Mouse (Mus musculus) erythroid progenitor cell, adult 5-6 weeks (primary cell): ENCODE measurements around the gene Tfap2a. TPM values are rescaled to one million over a fixed set of nuclear protein-coding genes. Genes with fewer than 3 reads are reported as not detected.

Experiments used
- ATAC-seq: replicated peaks from 2 replicates; pipeline ENCODE4 v1.8.0; 2016; ENCODE audit warnings: moderate number of reproducible peaks, mild to moderate bottlenecking, moderate TSS enrichment, inconsistent platforms; ENCODE audit not compliant: poor library complexity, low FRiP score, severe bottlenecking
- total RNA-seq, 2 experiments: library from RNA; stranded (forward) in 1 of 2; stranded (reverse) in 1 of 2; fragments of 150-400 nt in 1 of 2; fragments of 186-747, 209-891 nt in 1 of 2; gene quantifications; 2 replicates each; pipeline versions ENCODE4 v1.2.3 to v1.2.4; 2015 to 2017; ENCODE audit warnings: low replicate concordance in 2 of 2

Gene Tfap2a
- not detected in 2 replicates for total RNA-seq (2015; ENCODE audit: low replicate concordance)
- total RNA-seq (2017; ENCODE audit: low replicate concordance), result not detected in 2 replicates

DNA sequence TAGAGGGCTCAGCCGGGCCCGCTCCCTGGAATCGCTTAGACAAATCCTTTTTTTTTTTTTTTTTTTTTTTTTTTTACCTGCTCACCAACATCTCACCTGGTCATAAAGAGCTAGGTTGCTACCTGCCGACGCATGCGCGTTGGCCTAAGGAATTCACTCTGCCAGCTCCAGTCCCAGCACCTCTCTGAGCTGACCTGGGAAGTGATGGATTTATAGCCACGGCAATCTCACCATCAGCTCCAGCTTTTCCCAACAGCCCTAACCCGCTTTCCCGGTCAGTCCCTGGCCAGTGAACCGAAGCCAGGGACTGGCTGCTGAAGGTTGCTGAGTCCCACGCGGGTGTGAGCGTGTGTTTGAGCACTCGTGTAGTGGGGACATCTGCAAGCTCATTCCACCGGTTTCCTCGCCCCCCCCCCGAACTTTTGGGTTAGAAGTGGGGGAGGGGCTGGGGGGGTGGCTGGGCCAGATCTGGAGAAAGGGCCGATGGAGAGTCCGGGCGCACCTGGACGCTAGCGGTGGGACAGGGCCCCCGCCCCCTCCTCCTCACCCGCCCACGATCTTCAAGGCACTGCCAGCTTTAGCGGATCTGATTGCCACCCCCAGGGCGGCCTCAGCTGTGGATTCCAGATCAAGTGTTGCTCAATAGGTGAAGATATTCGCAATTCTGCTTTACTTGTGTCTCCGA is at the start of gene Tfap2a:
Gene Tfap2a (minus strand): TSS at position 181 of the 685 bp plus-strand sequence.
- ATAC-seq, result no peak

DNA sequence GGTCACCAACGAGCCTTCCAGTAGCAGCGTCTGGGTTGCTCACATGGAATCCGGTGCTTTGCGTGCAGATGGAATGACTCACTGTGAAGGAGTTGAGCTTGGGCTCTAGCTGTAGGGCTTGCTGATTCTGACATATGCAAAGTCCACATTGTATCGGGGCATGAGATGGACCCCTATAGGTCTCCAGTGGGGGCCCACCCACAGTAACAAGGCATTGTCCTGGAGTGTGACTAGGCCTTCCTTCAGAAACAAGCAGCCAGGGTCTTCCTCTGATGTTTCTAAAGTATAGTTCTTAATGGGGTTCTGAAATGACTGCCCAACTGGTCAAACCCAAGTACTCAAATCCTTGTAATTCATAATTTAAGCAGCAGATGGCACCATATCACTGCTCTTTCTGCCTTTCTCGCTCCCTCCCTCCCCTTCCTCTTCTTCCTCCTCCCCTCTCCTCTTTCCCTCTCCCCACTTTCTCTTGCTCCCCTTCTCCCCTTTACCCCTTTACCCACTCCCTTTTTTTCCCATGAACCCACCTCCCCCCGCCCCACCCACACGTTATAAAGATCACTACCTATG is 46.1 kb upstream of the Tfap2a start:
- no peak for ATAC-seq

DNA sequence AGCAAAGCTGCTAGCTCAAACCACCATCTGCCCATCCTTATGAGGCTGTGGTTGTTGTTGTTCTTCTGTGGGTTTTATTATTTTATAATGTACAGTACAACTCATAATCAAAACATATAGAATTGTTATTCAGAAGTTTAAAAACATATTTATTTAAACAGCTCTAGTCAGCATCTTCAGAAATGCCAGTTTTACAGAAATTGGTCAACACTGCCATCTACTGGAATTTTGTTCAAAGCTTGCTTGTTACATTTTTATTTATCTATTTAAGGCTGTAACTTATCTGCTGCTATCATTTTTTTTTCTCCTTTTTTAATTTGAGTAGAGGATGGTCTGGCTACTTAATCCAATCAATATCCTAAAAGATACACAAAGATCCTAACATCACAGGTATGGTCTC is 19.8 kb upstream of the Tfap2a start:
- ATAC-seq, result no peak

DNA sequence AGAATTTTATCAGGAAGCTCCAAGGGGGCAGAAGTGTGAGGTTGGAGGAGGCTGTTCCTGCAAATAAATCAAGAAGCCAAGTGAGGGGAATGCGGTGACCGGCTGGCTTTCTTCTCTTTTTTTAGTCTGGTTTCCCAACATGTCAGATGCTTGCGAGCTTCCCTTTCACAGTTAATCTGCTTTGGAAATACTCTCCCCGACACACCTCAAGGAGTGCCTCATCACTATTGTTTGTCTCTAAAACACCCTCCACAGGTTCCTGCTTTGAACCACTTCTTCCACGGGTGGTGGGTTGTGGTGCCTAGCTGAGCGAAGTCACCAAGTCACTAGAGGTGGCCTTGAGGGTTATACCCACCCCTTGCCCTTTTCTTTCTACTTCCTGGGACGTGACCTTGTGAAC is 18.2 kb upstream of the Tfap2a start:
- no peak for ATAC-seq

DNA sequence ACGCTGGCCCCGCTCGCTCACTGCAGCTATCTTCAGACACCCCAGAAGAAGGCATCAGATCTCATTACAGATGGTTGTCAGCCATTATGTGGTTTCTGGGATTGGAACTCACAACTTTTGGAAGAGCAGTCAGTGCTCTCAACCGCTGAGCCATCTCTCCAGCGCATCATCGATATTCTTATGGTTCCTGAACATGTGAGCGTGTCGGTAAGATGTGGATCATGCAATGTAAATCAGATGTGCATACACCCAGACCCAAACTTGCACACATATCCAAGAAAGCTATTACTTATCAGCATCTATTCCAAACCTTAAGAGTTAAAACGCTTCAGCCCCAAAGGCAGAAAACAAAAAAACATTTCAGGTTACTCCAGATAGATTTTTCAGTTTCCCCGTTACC is 15.9 kb upstream of the Tfap2a start:
- no peak for ATAC-seq

DNA sequence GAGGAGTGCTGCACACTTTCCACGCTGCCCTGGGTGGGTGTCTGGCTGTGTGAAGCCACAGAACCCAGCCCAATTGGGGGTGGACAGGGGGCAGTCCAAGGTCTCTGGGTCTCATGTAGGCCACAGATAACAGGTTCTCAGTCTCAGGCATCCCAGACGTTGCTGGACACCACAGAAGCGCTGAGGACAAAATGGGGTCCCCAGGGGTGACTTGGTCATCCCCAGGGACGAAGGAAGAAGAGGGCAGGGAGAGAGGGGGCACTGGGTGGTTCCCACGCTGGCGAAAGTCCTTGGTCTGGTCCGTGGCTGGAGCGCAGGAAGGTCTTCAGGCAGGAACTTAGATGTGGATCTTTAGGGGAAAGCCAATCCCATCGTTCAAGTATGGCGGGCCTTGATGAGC is 13.7 kb upstream of the Tfap2a start:
- ATAC-seq, result no peak

DNA sequence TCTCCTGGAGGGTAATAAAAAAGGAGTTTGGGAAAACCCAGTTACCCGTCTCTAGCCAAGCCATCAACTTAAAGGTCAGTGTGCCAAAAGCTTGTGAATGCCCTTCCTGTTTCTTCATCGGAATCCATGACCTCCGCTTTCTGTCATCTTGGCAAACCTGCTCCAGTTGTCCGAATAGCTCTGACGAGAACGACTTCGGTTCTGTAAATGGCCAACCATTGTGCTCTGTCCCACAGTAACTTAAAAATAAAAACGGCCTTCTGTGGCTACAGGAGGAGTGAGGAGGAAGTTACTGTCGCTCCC is 11.4 kb upstream of the Tfap2a start:
- no peak for ATAC-seq

DNA sequence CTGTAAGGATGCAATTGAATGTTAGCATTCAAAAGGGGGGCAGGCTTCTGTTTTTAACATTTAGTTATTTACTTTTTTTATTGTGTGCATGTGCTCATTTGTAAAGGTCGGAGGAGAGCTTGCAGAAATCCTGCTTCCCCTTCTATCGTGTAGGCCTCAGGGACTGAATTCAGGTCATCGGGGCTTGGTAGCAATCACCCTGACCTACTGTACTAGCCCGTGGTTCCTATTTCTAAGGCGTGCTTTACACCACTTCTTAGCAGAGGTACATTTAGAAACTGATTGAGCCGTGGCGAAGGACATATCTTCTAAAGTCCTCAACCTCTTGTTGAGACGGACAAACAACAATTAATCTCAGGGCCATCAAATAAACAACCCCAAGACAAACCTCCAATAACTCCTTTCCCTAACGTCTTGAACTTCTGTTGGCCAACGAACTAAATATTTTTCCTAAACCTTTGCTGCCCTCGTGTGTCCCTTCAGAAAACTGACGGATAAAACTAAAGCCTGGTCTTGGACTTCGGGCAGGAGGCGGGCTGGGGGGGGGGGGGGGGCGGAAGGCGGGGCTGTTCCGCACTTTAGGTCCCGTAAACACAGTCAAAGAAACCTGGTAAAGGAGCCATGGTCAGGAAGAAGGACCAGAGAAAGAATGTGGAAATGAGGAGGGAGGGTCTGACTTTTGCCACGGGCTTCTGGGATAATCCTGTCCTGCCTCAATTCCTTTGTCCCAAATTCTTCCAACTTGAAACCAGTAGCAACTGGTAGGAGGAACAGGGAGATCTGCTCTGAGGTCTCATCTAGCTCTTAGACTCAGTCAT is 10.8 kb upstream of the Tfap2a start:
- no peak for ATAC-seq

DNA sequence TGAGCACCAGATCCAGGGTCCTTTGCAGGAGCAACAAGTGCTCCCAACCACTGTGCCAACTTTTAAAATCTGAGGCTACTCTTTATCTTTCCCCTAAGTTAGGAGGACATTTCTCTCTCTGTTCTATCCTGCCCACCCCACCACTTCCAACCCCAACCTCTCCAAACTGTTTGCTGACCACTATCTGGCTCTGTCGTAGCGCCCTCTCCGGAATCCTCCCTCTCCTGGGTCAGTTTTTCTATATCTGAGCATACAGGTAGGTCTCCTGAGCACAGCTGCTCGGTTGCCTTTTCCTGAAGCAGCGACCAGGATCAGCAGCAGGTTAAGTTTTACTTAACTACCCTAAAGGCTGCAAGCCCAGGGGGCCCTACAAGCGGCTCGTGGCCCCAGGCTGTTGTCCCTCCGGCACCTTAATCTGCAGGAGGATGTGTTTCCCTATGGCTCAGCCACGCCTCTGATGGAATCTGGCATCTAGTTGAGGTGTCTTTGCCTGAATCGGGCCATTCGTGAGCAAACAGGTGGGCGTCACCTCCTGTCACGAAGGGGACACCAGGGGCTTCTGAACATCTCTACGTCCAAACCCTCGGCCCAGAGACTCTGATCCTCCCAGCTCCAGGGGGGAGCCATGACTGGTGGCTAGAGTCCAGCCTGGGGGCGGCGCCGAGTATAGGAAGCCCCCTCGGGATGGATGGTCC is 6.1 kb upstream of the Tfap2a start:
- no peak for ATAC-seq

DNA sequence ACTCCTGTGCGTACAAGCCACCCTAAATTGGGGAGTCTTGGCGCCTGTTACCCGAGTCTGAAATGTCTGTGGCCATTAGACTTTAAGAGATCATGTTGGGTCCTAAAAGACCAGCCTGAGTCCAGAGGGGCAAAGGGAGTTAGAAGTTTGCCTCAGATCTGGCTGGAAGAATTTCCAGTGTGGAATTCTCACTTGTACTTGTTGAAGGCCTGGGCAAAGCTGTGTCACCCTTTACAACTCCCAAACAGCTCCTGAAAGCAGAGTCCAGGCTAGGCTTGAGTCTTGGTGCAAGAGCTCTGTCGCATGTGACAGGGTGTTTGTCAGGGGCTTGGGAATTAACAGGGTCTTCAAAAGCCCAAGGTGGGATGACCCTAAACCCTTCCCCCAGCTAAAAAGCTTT is 5.0 kb upstream of the Tfap2a start:
- ATAC-seq, result no peak

DNA sequence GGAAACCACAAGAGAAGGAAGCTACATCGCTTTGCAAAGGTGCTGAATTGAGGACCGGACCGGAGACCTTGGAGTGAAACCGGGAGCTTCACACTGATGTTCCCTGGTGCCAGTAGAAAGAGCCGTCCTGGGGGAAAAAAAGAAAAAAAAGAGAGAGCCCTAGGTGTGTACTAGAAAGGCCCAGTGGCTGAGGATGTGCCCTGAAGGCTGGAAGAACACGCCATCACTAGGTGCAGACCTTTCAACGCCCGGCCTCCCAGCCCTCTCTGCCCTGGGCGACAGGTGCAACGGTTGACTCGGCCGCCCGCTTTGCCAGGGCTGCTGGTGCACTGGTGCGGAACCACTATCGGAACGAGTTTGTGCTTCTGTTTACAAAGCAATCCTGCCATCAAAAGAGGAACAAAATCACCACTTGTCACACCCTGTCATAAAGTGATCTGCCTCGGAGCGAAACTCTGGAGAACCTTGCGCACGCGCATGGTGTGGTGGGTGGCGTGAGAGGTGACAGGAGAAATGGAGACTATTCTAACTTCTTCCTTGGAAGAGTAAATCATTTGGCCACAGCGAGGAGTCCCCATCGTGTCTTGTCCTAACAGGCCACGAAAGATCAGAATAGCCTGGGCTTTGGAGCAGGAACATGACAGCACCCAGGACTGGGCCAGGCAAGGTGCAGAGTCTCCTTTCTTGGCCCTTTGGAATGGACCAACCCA is 3.8 kb upstream of the Tfap2a start:
- ATAC-seq, result no peak

DNA sequence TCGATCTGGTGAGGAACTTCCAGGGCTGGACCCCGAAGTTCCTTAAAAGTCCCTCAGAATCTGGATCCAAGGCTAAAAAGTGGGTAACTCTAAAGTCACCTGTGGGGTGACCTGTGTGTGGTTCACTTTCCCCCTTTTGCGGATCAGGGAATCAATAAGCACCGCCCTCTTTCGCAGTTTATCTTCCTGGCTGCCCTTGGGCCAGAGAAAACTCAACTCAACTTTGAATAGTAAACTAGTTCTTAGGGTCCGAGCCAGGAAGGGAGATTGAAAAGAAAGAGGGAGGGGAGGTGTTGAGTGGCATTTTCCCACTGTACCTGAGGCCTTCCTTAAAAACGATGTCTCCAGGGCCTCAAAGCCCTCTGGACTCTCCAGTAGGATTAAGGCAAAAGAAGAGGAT is 3.3 kb upstream of the Tfap2a start:
- ATAC-seq, result no peak

DNA sequence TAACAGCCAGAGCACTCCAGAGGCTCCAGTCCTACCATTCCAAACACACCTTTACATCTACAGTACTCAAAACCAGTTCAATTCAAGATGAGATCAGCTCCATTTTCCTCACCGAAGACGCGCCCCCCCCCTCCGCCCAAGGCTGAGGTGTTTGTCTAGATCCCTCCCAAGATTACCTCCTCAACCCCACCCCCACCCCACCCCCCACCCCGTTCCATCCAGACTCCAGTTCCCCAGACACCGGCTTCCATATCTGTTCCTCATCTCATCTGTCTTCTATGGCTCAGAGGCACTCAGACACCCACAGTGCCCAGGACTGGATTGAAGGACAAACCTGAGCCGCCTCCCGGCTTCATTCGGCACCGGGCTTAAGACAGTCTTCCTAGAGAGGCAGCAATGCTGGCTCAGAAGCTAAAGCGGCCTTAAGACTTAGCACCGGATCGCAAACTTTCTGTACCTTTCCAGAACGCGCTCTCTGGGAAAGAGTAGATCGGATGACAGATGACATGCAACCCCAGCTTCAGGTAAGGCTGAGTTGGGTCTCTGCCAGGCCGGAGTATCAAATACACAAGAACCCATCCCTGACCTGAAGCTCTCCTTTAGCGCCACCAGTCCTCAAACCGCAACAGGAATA is 2.7 kb upstream of the Tfap2a start:
- ATAC-seq, result no peak

DNA sequence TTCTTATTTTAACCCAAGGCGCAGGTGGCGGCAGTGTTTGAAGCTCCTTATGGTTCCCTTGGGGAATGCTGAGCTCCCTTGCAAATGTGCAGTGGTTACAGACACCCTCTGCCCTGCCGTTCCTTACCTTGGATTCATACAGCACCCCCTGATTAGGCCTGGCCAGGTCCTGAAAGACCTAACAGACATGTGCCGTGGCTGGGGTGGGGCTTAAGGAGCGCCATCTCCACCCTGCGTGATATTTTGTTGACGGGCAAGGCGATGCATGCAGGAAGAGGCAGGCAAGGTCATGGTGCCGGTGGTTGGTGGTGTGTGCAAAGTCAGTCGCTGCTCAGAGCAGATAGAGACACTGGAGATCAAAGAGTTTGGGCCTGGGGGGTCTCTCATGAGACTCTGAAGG is 1.7 kb upstream of the Tfap2a start:
- ATAC-seq, result no peak

DNA sequence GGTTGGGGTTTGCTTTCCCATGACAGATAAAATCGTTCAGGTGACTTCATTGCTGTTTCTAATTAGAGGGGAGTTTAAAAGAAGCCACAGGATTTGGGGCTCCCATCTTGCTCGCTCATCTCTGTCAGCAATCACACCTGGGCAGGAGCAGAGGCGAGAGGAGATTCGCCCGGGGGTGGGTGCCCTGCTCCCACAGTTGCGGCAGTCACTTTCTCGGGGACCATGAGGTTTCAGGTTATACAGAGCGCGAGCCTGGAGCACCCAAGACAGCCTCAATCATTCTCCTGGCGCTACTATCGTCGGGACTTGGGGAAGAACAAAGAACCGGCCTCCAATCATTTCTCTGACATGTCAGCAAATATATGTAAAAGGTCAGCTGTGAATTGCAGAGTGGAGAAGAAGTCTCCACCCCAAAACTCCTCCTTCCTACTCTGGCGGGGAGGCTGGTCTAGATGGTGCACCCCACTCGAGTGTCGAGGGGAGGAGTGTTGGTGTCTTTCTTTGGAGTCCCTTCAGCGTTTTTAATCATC is 1.0 kb upstream of the Tfap2a start:
- ATAC-seq, result no peak

DNA sequence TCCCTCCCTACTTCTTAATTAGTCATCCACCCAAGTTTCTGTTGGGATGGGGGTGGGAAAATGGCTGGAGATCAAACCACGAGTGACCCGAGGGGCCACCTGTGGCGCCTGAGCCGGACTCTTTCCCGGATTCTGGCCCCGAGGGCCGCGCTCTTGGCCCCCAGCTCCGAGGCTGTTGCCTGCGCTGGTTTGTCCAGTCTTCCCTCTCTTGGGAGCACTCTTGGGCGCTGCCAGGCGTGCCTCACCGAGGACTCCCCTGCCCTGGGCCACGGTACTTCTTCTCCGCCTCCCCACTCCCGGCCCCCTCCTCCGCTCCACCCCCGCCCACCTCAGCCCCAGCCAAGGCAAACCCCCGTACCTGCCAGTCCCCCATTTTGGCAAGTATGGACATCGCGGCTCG is 415 bp downstream of the Tfap2a start:
- ATAC-seq, result no peak

DNA sequence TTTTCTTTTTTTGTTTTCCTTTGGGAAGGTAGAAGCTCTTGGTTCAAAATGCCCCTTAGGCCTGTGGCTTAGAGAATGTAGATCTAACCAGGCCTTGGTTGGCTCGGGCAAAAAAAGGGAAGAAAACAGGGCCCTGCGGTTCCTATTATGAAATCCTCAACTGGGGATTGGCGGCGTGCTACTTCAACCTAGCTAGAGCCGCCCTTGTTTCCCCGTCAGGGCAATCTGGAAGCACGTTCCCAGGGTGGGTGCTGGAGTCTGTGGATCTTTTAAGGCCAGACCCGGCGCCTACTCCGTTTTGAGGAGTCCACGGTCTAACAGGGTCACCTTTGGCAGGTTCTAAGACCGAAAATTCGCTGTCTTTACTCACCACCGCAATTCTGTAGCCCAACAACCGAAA is 1.1 kb downstream of the Tfap2a start:
- no peak for ATAC-seq

DNA sequence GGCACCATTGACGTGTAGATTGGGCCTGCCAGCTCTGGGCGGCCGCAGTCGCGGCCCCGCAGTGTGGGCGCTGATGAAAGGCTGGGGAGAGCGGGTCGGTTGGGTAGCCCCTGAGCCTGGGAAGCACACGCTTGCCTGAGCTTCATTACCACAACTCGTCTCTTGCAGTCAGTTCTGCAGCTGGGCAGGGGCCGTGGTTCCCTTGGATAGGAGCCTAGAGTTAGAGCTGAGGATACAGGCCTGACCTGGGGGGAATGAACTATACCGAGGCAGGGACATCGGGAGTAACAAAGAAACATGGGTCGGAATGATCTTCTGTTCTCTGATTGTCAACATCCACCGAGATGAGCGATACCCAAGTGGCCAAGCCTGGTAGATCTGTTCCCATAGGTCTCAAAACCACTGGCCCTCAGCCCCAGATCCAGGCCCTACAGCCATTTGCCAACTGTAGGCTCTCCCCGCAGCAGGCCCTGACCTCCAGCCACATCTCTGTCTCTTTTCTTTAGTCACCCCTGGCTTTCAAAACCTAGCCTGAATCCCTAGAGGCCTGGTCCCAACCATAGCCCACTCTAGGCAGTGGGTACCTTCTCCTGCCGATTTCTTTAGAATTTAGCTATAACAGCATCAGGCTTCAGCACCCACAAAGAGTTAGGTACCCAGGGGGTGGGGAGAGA is 1.9 kb downstream of the Tfap2a start:
- no peak for ATAC-seq
